Mouse (Mus musculus) embryonic facial prominence, embryonic 15.5 days (tissue): ENCODE results near the gene Baz2b. TPM values are rescaled to one million over a fixed set of nuclear protein-coding genes. Genes with fewer than 3 reads are reported as not detected.

Experiments
- ATAC-seq: fragments of 200-750 bp; cut with Nextera tagmentation; 2 replicates; pipeline ENCODE4 v1.8.0; 2017; ENCODE audit warnings: low read depth, moderate TSS enrichment; ENCODE audit not compliant: insufficient number of reproducible peaks, low FRiP score, low TSS enrichment
- H3K27ac ChIP-seq: fragments of 300-500 bp; sonication (generic); replicated peaks from 2 replicates; pipeline ENCODE4 v1.5.1; 2015; ENCODE audit warnings: mild to moderate bottlenecking, inconsistent platforms
- H3K27me3 ChIP-seq: fragments of 300-500 bp; sonication (generic); 2 replicates; pipeline ENCODE4 v1.6.1; 2015; ENCODE audit warnings: inconsistent platforms
- H3K36me3 ChIP-seq: fragments of 300-500 bp; sonication (generic); 2 replicates; pipeline ENCODE4 v1.6.1; 2015; ENCODE audit warnings: mild to moderate bottlenecking, inconsistent platforms
- H3K4me1 ChIP-seq: fragments of 300-500 bp; sonication (generic); 2 replicates; pipeline ENCODE4 v1.6.1; 2015; ENCODE audit warnings: inconsistent platforms
- H3K4me2 ChIP-seq: fragments of 300-500 bp; sonication (generic); replicated peaks from 2 replicates; pipeline ENCODE4 v1.6.1; 2015; ENCODE audit warnings: mild to moderate bottlenecking, inconsistent platforms
- H3K4me3 ChIP-seq: fragments of 300-500 bp; sonication (generic); replicated peaks from 2 replicates; pipeline ENCODE4 v1.5.1; 2015; ENCODE audit warnings: mild to moderate bottlenecking, inconsistent platforms
- H3K9ac ChIP-seq: fragments of 300-500 bp; sonication (generic); 2 replicates; pipeline ENCODE4 v1.6.1; 2015; ENCODE audit warnings: inconsistent platforms
- H3K9me3 ChIP-seq: fragments of 300-500 bp; sonication (generic); replicated peaks from 2 replicates; pipeline ENCODE4 v1.6.1; 2016; ENCODE audit warnings: inconsistent platforms
- WGBS: fragments of 180-500 bp; shearing (Covaris S2); methylation state at CpG from one replicate; pipeline ENCODE4 v1.1.7; 2015; 5-methylcytosine and 5-hydroxymethylcytosine counted together
- polyA plus RNA-seq: library from polyadenylated mRNA; unstranded; fragments of >200 nt; fragmentation: Nextera tagmentation; extraction: Ambion mirVana; gene quantifications from 2 replicates; pipeline ENCODE4 v1.2.1, GENCODE M21; 2015

The Baz2b gene
- polyA plus RNA-seq, 1 experiment from 2014 or later = 58.1 TPM

DNA sequence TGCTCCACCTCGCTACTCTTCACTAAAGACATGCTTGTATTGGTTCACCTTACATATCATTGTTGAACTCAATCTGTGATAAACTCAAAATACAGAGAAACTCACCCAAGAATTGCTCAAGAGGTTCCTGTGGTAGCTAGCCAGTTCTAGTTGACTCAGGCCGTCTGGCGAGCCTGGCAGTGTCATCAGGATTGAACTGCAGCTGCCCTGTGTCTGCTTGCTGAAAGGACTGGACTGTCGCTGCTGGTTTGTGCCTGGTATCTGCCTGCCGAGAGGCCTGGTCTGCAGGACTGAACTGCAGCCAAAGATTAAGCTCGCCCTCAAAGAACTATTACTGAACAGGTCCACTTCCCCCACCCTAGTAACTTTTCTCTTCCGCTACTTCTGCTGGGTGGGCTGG, 313.2 kb downstream of the Baz2b start:
- Histone ChIP-seq H3K4me1 (no peaks in the 10 kb centered on the region), H3K27me3 (no peaks in the 10 kb centered on the region), H3K36me3 (peaks cover 20% of the 10 kb centered on the region), H3K27ac (peak overlapping the region; percentile 48; the same call in 1 of the 2 replicates), H3K4me2 (0 out of 2 replicates have a peak overlapping the region, but pooled peaks have one; percentile 2), H3K4me3 (no peak overlapping the region), H3K9me3 (no peaks in the 10 kb centered on the region), H3K9ac (no peak overlapping the region)
- WGBS = 55% methylated on average over 7 of the region's 7 CpGs
- ATAC-seq = no peak

DNA sequence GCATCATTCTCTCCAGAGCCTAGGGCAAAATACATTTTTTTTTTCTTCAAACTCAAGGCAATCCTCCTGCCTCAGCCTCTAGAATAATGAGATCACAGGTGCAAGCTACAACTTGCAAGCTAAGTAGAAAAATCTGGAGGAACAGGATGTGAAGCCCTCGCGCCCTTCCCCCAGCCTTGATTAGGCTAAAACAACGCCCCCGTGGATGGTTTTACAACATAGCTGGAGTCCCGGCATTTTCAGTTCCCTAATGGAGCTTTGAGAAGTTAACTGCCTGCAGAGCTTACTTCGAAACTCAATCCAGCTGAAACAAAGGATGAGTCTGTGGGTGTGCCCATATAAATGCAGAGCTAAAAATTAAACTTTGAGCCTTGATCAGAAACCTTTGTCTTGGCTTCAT, 319.9 kb downstream of the Baz2b start:
- H3K27me3 ChIP-seq = no peaks in the 10 kb centered on the region
- no peaks in the 10 kb centered on the region for H3K9me3 ChIP-seq
- H3K4me1 ChIP-seq = no peaks in the 10 kb centered on the region
- no peak overlapping the region for H3K4me2 ChIP-seq
- 77% methylated on average over 6 of the region's 6 CpGs for WGBS
- H3K27ac ChIP-seq = no peak overlapping the region
- H3K9ac ChIP-seq = no peak overlapping the region
- no peak overlapping the region for H3K4me3 ChIP-seq
- no peak for ATAC-seq
- H3K36me3 ChIP-seq = 0 out of 2 replicates have a peak, but pooled peaks cover 6% of the 10 kb centered on the region

DNA sequence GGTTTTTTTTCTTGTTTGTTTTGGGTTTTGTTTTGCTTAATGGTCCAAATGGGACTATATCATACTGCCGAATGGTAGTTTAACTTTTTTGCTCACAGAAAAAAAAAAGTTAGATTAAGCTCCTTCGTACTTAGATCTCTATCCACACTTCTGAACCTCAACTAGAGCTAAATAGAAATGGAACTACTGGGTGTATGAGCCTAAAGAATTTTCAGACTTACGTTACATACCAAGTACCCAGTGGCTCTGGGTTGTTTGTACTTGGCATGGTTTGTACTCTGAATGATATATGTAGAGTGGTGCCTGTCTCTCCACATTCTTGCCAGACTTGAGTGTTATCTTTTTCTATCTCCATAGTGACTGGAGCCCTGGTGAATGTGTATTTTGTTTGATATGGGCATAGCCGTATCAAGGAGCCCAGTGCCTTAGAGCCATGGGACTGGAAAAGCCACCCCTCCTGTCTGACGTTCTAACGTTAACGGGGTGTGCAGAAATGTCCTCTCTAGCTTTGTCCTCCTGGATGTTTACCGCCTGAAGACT, 326.8 kb downstream of the Baz2b start:
- no peak for ATAC-seq
- H3K27me3 ChIP-seq = no peaks in the 10 kb centered on the region
- H3K4me2 ChIP-seq = peak overlapping the region; percentile 50
- 66% methylated on average over 8 of the region's 8 CpGs for WGBS
- H3K36me3 ChIP-seq = 0 out of 2 replicates have a peak, but pooled peaks cover 4% of the 10 kb centered on the region
- H3K4me3 ChIP-seq = peak overlapping the region; percentile 80
- H3K9ac ChIP-seq = 0 out of 2 replicates have a peak overlapping the region, but pooled peaks have one; percentile 68
- H3K27ac ChIP-seq = peak overlapping the region; percentile 90
- H3K4me1 ChIP-seq = peaks cover 13% of the 10 kb centered on the region
- 0 out of 2 replicates have a peak, but pooled peaks cover 4% of the 10 kb centered on the region for H3K9me3 ChIP-seq

DNA sequence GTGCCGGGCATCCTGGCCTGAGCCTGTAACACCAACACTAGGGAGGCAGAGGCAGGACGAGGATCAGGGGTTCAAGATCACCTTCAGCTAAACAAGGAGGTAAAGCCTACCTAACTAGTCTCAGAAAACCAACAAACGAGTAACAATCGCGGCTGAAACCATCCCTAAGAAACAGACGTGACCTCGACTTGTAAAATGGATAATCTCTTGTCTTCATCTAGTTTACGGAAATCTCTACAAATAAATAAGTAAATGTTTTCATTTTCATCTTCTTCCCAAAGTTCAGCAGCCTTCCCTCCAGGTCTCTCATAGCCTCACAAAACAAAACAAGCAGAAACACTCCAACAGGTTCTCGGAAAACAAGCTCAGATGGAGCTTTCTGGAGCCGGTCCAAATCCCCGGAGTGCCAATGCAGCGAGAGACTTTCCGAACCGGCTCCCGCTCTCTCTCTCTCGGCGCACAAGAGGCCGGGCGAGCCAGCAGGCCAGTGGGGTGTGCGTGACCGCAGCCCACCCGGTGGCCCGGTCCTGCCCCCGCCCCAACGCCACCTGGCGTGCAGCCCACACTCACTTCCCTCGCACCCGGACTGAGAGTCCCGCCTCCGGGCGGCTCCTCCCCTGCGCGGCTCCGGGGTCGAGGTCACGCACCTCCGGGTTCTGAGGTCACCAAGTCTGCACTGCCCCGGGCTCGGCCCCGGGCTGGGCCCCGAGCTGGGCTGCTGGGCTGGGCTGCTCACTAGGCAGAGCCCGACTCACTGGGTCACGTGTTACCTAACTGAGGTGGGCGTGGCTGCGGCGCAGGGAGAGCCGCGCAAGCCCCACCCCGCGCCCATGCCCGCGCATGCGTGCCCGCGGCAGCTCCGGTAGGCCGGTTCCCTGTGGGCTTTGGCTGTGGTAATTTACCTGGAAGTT, 327.6 kb downstream of the Baz2b start, which contains the start of gene Wdsub1:
Gene Wdsub1, minus strand, starts transcription at position 761 of the 911 bp plus-strand sequence.
- Histone ChIP-seq H3K9ac (peak within 1 kb of the TSS; percentile 68), H3K27ac (peak within 1 kb of the TSS; percentile 90), H3K27me3 (no peaks in the 10 kb centered on the region), H3K4me1 (peaks cover 13% of the 10 kb centered on the region), H3K9me3 (0 out of 2 replicates have a peak, but pooled peaks cover 4% of the 10 kb centered on the region), H3K36me3 (0 out of 2 replicates have a peak, but pooled peaks cover 4% of the 10 kb centered on the region), H3K4me2 (peak within 1 kb of the TSS; percentile 50), H3K4me3 (peak within 1 kb of the TSS; percentile 80)
- 3% methylated on average over 57 of the region's 57 CpGs for WGBS
- ATAC-seq = peak; percentile 95

DNA sequence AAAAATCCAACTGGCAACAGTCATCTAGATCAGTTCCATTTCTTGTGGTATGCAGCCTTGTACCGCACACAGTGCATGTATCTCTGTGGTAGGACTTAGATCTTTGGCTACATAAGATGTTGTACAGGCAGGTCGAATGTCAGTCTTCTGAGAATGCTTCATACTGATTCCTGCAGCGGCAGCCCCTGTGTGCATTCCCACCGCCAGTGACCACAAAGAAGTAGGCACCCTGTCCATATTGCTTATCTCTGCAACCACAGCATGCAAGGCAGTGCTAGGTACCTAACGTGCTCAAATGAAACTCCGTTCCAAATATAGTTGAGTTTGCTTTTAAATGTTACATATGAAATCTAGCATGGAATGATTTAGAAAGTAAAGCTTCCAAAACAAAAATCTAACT, 328.2 kb downstream of the Baz2b start:
- Histone ChIP-seq H3K9me3 (0 out of 2 replicates have a peak, but pooled peaks cover 4% of the 10 kb centered on the region), H3K4me1 (peaks cover 13% of the 10 kb centered on the region), H3K27me3 (no peaks in the 10 kb centered on the region), H3K9ac (peak overlapping the region; percentile 68; the same call in 1 of the 2 replicates), H3K4me3 (peak overlapping the region; percentile 80), H3K4me2 (peak overlapping the region; percentile 50), H3K27ac (peak overlapping the region; percentile 90), H3K36me3 (0 out of 2 replicates have a peak, but pooled peaks cover 4% of the 10 kb centered on the region)
- ATAC-seq = no peak
- WGBS = 50% methylated on average over 6 of the region's 6 CpGs

DNA sequence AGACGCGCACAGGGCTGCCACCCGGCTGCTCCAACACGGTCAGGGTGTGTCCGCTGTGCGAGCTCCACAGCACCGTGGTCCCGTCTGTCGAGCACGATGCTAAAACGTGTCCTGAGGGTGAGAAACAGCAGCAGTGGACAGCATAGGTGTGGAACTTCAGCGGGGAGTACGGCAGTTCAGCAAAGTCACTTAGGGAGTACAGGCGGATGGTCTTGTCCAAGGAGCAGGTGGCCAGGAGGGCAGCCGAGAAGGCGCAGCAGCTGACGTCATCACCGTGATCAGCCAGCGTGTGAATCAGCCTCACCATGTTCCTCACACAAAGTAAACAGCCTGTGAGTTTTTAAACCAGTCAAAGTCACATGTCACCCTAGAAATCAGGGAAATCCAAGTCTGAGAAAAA, 331.4 kb downstream of the Baz2b start:
- ATAC-seq = no peak
- Histone ChIP-seq H3K4me2 (no peak overlapping the region), H3K36me3 (0 out of 2 replicates have a peak, but pooled peaks cover 4% of the 10 kb centered on the region), H3K27ac (no peak overlapping the region), H3K9ac (no peak overlapping the region), H3K27me3 (no peaks in the 10 kb centered on the region), H3K4me3 (no peak overlapping the region), H3K4me1 (peaks cover 13% of the 10 kb centered on the region), H3K9me3 (0 out of 2 replicates have a peak, but pooled peaks cover 4% of the 10 kb centered on the region)
- 75% methylated on average over 19 of the region's 19 CpGs for WGBS

DNA sequence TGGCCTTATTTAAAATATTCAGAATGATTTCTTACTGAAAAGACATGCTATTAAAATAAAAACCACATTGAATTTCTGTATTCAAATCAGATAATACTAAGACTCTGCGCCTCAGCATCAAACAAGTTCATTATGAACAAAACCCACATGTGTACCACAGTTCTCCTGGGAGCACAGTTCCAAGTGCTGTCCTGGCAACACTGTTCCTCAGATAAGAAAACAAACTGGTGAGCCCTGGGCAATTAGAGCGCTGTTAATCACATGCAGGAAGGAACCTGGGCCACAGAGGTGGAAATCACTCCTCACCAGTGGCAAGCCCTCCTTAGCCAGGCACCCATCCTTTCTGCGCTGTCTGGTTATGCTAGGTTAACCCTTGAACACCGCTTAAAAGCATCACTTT, 332.3 kb downstream of the Baz2b start:
- Histone ChIP-seq H3K9ac (no peak overlapping the region), H3K4me3 (no peak overlapping the region), H3K36me3 (peaks cover 7% of the 10 kb centered on the region), H3K27ac (no peak overlapping the region), H3K4me1 (peaks cover 10% of the 10 kb centered on the region; the same call in 1 of the 2 replicates), H3K27me3 (no peaks in the 10 kb centered on the region), H3K4me2 (no peak overlapping the region), H3K9me3 (0 out of 2 replicates have a peak, but pooled peaks cover 4% of the 10 kb centered on the region)
- peak; percentile 3; the same call in 1 of the 2 replicates for ATAC-seq
- WGBS = 76% methylated on average over 4 of the region's 4 CpGs

DNA sequence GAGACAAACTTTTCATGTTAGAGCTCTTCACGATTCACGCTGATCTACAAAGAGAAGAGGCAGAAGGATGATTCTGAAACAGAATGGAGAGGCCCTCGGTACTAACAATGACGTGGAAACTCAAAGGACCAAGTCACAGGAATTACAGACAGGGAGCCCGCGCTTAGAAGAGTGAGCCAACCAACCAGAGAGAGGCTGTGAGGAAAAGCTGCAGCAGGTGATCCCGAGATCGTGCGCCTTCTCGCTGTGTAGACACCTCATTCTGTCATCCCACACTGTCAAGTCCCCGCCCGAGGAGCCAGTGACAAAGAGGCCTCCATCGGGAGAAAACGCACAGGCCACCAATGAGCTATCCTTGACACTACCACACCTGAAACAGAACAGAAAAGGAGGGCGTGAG, 333.2 kb downstream of the Baz2b start:
- 87% methylated on average over 15 of the region's 15 CpGs for WGBS
- Histone ChIP-seq H3K36me3 (peaks cover 16% of the 10 kb centered on the region), H3K4me1 (peaks cover 6% of the 10 kb centered on the region; the same call in 1 of the 2 replicates), H3K9ac (no peak overlapping the region), H3K4me3 (no peak overlapping the region), H3K27ac (no peak overlapping the region), H3K27me3 (no peaks in the 10 kb centered on the region), H3K9me3 (0 out of 2 replicates have a peak, but pooled peaks cover 4% of the 10 kb centered on the region), H3K4me2 (no peak overlapping the region)
- no peak for ATAC-seq

DNA sequence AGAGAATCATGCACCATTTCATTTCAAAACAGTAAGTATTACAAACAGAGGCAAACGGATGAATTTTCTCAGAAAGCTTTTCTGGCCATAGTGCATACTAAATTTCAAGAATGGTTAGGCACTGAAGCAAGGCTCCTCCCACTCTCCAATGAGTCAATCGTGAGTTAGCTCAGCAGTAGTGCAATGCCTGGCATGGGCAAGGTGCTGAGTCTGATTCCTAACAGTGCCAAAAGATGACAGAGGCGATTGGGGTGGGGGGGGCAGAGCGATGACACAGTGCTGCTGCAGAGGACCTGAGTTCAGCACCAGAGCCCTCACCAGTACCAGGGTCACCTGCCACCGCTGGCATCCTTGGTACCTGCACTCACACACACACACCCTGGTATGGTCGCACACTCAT, 339.1 kb downstream of the Baz2b start:
- Histone ChIP-seq H3K4me1 (no peaks in the 10 kb centered on the region), H3K9me3 (no peaks in the 10 kb centered on the region), H3K4me3 (no peak overlapping the region), H3K27me3 (no peaks in the 10 kb centered on the region), H3K4me2 (no peak overlapping the region), H3K36me3 (peaks cover 20% of the 10 kb centered on the region), H3K9ac (no peak overlapping the region), H3K27ac (no peak overlapping the region)
- no peak for ATAC-seq
- 89% methylated on average over 6 of the region's 6 CpGs for WGBS

DNA sequence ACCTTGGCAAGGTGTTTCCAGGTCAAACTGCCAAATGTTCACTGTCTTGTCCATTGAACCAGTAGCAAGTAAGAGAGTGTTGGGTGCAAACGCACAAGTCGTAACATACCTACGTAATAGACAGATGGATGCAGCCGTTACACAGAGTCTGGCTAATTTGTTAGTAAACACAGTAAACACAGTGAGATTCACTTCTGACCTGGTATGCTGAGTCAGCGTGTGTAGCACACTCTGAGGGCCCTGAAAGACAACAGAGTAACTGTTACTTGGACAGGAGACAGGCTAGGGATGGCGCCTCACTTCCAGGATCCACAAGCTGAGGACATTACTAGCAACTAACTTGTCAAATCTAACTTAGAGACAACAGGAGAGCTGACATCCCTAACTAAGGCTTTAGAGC, 347.0 kb downstream of the Baz2b start:
- Histone ChIP-seq H3K36me3 (peaks cover 34% of the 10 kb centered on the region), H3K4me2 (no peak overlapping the region), H3K4me3 (no peak overlapping the region), H3K9ac (no peak overlapping the region), H3K4me1 (no peaks in the 10 kb centered on the region), H3K27me3 (no peaks in the 10 kb centered on the region), H3K9me3 (no peaks in the 10 kb centered on the region), H3K27ac (no peak overlapping the region)
- WGBS = 79% methylated on average over 6 of the region's 6 CpGs
- no peak for ATAC-seq

DNA sequence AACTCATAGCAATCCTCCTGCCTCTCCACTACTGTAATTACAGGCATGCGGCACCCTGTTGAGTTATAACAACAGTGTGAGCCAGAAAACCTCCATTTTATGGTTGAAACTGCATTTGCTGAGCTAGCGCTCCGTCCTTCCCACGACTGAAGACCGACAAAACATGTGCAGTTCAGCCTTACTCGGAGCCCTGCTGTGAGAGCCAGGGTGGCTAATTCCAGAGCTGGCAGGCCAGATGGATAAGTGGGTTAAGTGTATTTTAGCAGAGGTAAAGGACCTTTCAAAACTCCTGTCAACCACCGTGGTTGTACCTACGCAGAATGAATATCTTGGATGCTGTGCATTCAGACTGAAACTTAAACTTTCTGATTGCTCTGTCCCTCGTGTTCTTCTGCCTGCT, 355.3 kb downstream of the Baz2b start:
- Histone ChIP-seq H3K9ac (no peak overlapping the region), H3K36me3 (peaks cover 39% of the 10 kb centered on the region)
- 82% methylated on average over 9 of the region's 9 CpGs for WGBS

More for the DNA sequence above, 355.3 kb downstream of the Baz2b start:
- Histone ChIP-seq H3K4me1 (no peaks in the 10 kb centered on the region), H3K9me3 (no peaks in the 10 kb centered on the region), H3K4me3 (no peak overlapping the region), H3K4me2 (no peak overlapping the region), H3K27ac (no peak overlapping the region), H3K27me3 (no peaks in the 10 kb centered on the region)
- no peak for ATAC-seq
